Mouse (Mus musculus) kidney, adult 2 months (tissue): ENCODE measurements around the gene Gm47289. TPM values are rescaled to one million over a fixed set of nuclear protein-coding genes. Genes with fewer than 3 reads are reported as not detected.

Experiments used
- DNase-seq: peaks from one replicate; pipeline ENCODE4 v3.0.0; 2021
- H3K27ac ChIP-seq: fragments of 200-500 bp; 2 replicates; pipeline ENCODE4 v1.5.1; 2012; ENCODE audit warnings: low read depth, low read length, control low read depth, inconsistent platforms; ENCODE audit not compliant: insufficient read depth
- H3K27me3 ChIP-seq: fragments of 200-500 bp; replicated peaks from 2 replicates; pipeline ENCODE4 v1.6.1; 2012; ENCODE audit warnings: mild to moderate bottlenecking, moderate library complexity, low read length, inconsistent platforms; ENCODE audit not compliant: control insufficient read depth, insufficient read depth
- H3K36me3 ChIP-seq: fragments of 200-500 bp; 2 replicates; pipeline ENCODE4 v1.6.1; 2012; ENCODE audit warnings: mild to moderate bottlenecking, moderate library complexity, low read length, inconsistent platforms; ENCODE audit not compliant: control insufficient read depth, insufficient read depth
- H3K4me1 ChIP-seq: fragments of 200-500 bp; 2 replicates; pipeline ENCODE4 v1.6.1; 2011; ENCODE audit warnings: low read length; ENCODE audit not compliant: control insufficient read depth, insufficient read depth
- H3K4me3 ChIP-seq: fragments of 200-500 bp; 2 replicates; pipeline ENCODE4 v1.5.1; 2011; ENCODE audit warnings: mild to moderate bottlenecking, low read depth, low read length, control low read depth; ENCODE audit not compliant: insufficient read depth
- CTCF ChIP-seq: fragments of 200-500 bp; conservative IDR thresholded peaks from 2 replicates; pipeline ENCODE4 v1.5.1; 2011; ENCODE audit warnings: low read depth, mild to moderate bottlenecking, control low read depth, low read length, moderate library complexity, mixed read lengths; ENCODE audit not compliant: insufficient read depth, insufficient read length
- POLR2A ChIP-seq: fragments of 200-500 bp; IDR thresholded peaks from one replicate; pipeline ENCODE4 v1.6.1; 2011; ENCODE audit warnings: low read depth, low read length, control low read depth
- WGBS: fragments of 180-500 bp; shearing (Covaris S2); methylation state at CpG from one replicate; pipeline ENCODE4 v1.1.7; 2018; 5-methylcytosine and 5-hydroxymethylcytosine counted together
- polyA plus RNA-seq: library from polyadenylated mRNA; depleted of rRNA; stranded (reverse); fragments of >200 nt; gene quantifications from 2 replicates; pipeline ENCODE4 v1.2.3, GENCODE M21; 2012; rRNA removed

The Gm47289 gene
- polyA plus RNA-seq, 1 experiment: not detected

DNA sequence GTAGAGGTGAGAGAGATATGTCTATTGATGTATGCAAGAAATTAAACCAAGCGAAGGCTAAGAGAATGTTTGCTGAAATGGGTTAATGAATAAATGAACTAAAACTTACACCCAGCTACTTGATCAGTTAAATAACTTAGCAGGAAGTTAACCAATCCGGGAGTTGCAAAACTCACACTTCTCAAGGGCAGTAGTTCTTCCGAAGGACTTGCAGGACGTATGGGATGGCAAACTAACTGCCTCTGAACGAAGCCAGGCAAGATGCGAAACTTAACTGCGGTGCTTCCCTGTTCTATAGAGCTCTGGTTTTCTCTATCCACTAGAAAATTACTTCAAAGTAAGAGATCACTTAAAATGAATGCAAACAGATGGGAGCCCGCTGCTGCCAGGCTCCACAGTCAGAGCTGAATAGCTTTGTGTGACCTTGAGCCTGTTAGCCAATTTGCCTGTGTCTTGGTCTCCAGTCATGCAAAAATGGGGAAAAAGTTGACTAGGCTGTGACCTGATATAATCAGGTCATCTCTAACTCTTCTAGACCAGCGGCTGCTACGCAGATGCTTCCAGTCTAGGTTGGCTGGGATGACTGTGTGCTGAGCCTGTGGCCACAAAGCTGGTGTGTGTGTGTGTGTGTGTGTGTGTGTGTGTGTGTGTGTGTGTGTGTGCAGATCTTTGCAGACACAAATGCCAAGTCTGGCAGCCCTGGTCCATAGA is 40.3 kb downstream of the Gm47289 start:
- Histone ChIP-seq H3K4me3 (no peak overlapping the region), H3K36me3 (no peaks in the 10 kb centered on the region), H3K27me3 (no peaks in the 10 kb centered on the region), H3K4me1 (peaks cover 18% of the 10 kb centered on the region), H3K27ac (peak overlapping the region; percentile 80)
- WGBS: 23% methylated on average over 10 of the region's 10 CpGs
- TF ChIP-seq POLR2A (no peak), CTCF (no peak)
- DNase-seq: peak; percentile 77

DNA sequence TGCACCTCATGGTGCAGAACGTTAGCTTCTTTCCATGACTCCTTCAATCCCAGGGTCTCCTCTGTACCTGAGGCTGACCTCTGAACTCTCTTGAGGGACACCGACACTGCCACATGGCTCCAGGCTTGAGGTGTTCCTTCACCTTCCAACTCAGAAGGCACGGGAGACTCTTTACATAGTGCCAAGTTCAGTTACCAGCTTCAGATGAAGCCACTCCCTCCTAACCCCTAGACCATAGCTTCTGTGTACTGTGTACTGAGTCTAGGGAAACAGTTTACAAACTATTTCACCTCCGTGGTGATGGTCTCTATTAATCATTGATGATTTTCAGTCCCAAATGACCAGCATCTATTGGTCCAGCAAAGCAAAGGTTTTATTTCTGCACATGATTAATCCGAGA is 42.7 kb downstream of the Gm47289 start:
- DNase-seq: peak; percentile 48
- H3K36me3 ChIP-seq: no peaks in the 10 kb centered on the region
- peaks cover 23% of the 10 kb centered on the region for H3K4me1 ChIP-seq
- peak overlapping the region; percentile 64 for H3K4me3 ChIP-seq
- no peaks in the 10 kb centered on the region for H3K27me3 ChIP-seq
- TF ChIP-seq POLR2A (no peak), CTCF (no peak)
- peak overlapping the region; percentile 72 for H3K27ac ChIP-seq
- WGBS: 53% methylated on average over 5 of the region's 5 CpGs

DNA sequence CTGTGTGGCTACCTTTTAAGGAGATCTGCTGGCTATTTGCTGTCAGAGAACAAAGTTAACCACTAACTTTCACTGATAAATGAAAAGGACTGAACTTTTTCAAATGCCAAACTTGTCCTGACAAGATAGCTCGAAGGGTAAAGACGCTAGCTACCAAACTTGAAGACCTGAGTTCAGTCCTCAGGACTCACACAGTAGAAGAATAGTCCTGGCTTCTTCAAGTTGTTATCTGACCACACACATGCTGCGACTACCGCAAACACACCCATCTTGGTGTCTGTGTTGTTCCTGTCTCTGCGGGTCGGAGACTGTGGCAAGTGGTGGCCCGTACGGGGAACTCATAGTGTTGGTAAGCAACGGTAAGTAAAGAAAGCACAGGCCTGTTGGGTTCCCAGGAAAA is 44.7 kb downstream of the Gm47289 start:
- no peaks in the 10 kb centered on the region for H3K36me3 ChIP-seq
- H3K4me3 ChIP-seq: no peak overlapping the region
- no peak overlapping the region for H3K27ac ChIP-seq
- peaks cover 28% of the 10 kb centered on the region for H3K4me1 ChIP-seq
- TF ChIP-seq POLR2A (no peak), CTCF (no peak)
- DNase-seq: peak; percentile 34
- H3K27me3 ChIP-seq: no peaks in the 10 kb centered on the region
- WGBS: 91% methylated on average over 9 of the region's 9 CpGs

DNA sequence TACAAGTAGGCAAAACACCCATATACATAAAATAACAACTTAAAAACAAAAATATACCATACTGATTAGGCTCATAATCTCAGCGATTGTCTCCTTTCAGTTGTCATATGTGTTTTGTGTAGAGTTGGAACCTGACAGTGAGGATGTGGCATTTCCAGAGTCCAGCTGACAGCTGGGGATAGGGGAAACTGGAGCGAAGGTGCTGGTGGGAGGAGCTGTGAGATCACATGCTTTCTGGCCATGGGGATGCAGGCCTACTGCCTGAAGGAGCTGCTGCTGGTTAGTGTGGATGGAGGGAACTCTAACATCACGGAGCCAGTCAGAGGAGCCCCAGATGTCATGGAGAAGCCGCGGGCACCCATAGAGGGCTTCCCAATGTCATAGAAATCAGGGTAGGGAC is 46.8 kb downstream of the Gm47289 start:
- Histone ChIP-seq H3K4me1 (peaks cover 17% of the 10 kb centered on the region), H3K36me3 (no peaks in the 10 kb centered on the region), H3K27ac (no peak overlapping the region), H3K4me3 (no peak overlapping the region), H3K27me3 (no peaks in the 10 kb centered on the region)
- DNase-seq: peak; percentile 54
- TF ChIP-seq CTCF (no peak), POLR2A (no peak)
- WGBS: 74% methylated on average over 5 of the region's 5 CpGs

DNA sequence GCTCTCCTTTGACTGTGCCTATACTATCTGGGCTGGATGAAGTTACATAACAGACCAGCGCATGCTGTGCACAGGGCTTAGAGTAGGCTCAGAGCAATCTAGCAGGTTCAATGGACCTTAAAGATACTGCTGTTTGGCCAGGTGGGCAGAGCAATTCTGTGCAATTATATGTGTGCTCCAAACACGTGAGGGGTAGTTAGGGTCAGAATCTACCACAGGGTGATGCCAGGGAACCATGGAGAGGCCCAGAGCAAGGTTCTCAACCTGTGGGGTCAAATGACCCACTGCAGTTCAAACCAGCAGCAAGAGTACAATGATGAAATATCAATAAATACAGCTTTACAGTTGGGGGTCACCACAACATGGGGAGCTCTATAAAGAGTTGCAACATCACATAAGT is 47.7 kb downstream of the Gm47289 start:
- Histone ChIP-seq H3K27ac (peak overlapping the region; percentile 65; the same call in 1 of the 2 replicates), H3K4me1 (peaks cover 13% of the 10 kb centered on the region)

DNA sequence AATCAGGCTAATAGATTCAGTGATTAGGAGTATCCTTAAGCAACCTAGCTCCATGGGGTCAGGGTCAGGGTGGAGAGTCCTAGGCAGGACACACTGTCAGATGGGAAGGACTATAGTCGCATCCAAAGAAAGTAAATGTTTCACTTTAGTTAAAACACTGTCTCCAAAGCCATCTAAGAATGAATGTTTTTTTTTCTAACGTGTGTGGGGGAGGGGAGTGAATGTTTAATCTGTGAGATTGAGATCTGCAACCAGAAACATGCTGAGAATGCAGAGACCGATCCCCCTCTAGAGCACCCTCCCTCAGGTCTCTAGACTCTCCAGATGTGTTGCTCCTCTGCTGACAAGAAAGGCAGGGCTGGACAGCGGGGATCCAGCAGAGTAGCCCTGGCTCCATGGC is 48.2 kb downstream of the Gm47289 start:
- H3K27ac ChIP-seq: peak overlapping the region; percentile 89
- DNase-seq: peak; percentile 92
- H3K4me3 ChIP-seq: no peak overlapping the region
- WGBS: 27% methylated on average over 4 of the region's 4 CpGs
- peaks cover 13% of the 10 kb centered on the region for H3K4me1 ChIP-seq
- TF ChIP-seq CTCF (no peak), POLR2A (no peak)
- H3K36me3 ChIP-seq: no peaks in the 10 kb centered on the region
- H3K27me3 ChIP-seq: no peaks in the 10 kb centered on the region

More for the DNA sequence above, 47.7 kb downstream of the Gm47289 start:
- H3K4me3 ChIP-seq: no peak overlapping the region
- WGBS: 41% methylated on average over 2 of the region's 2 CpGs
- TF ChIP-seq POLR2A (no peak), CTCF (no peak)
- no peaks in the 10 kb centered on the region for H3K27me3 ChIP-seq
- peak; percentile 56 for DNase-seq
- no peaks in the 10 kb centered on the region for H3K36me3 ChIP-seq

DNA sequence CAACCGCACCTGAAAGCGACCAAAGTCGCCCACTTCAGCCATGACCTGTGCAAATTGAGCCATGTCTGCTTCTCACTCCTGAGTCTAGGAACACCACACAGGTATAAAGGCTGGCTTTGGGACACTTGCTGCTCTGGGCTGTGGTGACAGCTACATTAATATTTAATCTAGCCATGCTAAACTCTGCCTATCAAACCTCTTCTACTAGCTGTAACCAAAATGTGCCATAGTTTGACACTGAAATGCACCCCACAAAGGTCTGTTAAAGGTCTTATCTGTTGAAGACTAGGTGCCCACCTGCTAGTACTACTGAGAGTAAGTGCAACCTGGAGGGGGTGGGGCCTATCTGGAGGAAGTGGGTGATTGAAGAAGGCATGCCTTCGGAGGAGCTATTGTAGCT is 50.0 kb downstream of the Gm47289 start, which contains the start of gene Slc22a13:
TSS of gene Slc22a13 (minus strand) at position 101 of the 400 bp plus-strand sequence.
- H3K4me1 ChIP-seq: peaks cover 13% of the 10 kb centered on the region
- no peak within 1 kb of the TSS for H3K27ac ChIP-seq
- peak within 1 kb of the TSS; percentile 13; the same call in 1 of the 2 replicates for H3K4me3 ChIP-seq
- 83% methylated on average over 4 of the region's 4 CpGs for WGBS
- no peak for TF ChIP-seq CTCF
- no peak for TF ChIP-seq POLR2A
- peak; percentile 35 for DNase-seq
- H3K36me3 ChIP-seq: no peaks in the 10 kb centered on the region
- no peaks in the 10 kb centered on the region for H3K27me3 ChIP-seq

Other genes starting within 250 kb of the Gm47289 start
- 39.2 and 40.3 TPM in 2 replicates for gene Ctdspl, start 232.7 kb upstream of the Gm47289 start, polyA plus RNA-seq
- 48.5 and 73.9 TPM in 2 replicates for gene Vill, start 106.4 kb upstream of the Gm47289 start, polyA plus RNA-seq
- gene Plcd1, start 65.7 kb upstream of the Gm47289 start, polyA plus RNA-seq: 11.3 and 11.8 TPM in 2 replicates
- 30.3 and 38.7 TPM in 2 replicates for gene Dlec1, start 56.7 kb upstream of the Gm47289 start, polyA plus RNA-seq
- 417 and 424 TPM in 2 replicates for gene Acaa1b, start 2.1 kb upstream of the Gm47289 start, polyA plus RNA-seq
- gene Slc22a13, start 49.9 kb downstream of the Gm47289 start, polyA plus RNA-seq: 156 and 213 TPM in 2 replicates
- 16.2 and 16.3 TPM in 2 replicates for gene Oxsr1, start 163.3 kb downstream of the Gm47289 start, polyA plus RNA-seq
- 229 and 272 TPM in 2 replicates for gene Acaa1a, start 180.5 kb downstream of the Gm47289 start, polyA plus RNA-seq
- gene Myd88, start 182.2 kb downstream of the Gm47289 start, polyA plus RNA-seq: 16.4 and 17.4 TPM in 2 replicates
- gene Xylb, start 198.2 kb downstream of the Gm47289 start, polyA plus RNA-seq: 449 and 451 TPM in 2 replicates
- 1.7 and 2.1 TPM in 2 replicates for gene Slc22a14, start 206.4 kb downstream of the Gm47289 start, polyA plus RNA-seq
- 6.2 and 7.7 TPM in 2 replicates for gene Acvr2b, start 243.0 kb downstream of the Gm47289 start, polyA plus RNA-seq